Mouse (Mus musculus): Measurements from ENCODE around the gene 4930452B06Rik.
A peak's percentile ranks its signal among the peaks of the same experiment; 100 is the strongest.

4930452B06Rik gene

DNA sequence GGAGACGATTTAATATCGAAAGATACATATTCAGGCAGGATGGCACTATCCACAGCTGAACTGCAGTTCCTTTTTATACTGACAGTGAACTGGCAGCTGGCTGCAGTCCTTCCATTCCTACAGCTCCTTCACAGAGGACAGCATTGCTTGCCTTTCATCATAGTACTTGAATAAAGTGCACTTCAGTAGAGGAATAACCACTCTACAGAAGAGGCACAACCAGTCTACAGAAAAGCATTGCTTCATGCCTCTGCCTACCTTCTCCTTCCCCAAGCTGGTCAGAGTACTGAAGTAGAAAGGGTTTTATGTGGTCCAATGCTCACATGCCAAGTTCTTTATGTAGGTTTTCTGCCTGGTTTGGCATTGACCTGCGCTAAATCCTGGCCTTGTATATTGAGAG is 130.0 kb downstream of the 4930452B06Rik start:
- no peak for DNase-seq (ENCODE audit: low read depth, low spot score)

DNA sequence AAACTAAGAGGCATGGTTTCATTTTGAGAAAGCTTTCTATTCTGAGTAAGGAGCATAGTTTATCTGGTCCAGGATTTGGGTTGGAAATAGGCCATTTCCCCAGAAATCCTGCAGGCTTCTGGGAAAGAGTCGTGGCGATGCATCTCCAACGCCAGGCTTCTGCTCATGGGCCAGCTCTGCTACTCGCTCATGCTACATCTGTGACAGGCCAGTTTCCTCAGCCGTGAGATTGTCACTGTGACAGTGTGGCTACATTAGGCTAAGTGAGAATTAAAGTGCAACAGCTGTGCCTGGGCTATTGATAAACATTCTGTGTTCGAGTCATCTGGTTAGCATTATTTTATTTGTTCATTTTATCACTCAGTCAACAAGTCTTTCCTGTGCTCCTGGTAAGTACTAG is 140.8 kb downstream of the 4930452B06Rik start:
- no peak for DNase-seq (ENCODE audit: low read depth, low spot score)

DNA sequence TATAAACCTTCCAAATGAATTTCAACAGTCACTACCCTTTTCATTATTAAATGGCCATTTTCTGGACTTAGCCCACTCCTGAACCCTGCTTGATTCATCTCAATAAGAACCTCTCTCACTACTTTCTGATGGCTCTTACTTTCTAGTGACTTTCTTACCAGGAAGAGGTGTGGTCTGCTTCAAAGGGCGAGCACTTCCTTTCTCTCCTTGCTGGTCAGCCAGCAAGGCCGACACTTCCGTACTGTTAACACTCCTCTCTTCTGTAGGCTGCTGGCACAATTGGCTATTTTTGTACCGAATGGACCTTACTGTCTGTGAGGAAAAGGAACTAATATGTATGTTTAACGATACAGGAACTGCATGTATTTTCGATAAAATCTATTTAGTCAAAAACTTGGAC is 148.4 kb downstream of the 4930452B06Rik start:
- no peak for DNase-seq (ENCODE audit: low read depth, low spot score)

DNA sequence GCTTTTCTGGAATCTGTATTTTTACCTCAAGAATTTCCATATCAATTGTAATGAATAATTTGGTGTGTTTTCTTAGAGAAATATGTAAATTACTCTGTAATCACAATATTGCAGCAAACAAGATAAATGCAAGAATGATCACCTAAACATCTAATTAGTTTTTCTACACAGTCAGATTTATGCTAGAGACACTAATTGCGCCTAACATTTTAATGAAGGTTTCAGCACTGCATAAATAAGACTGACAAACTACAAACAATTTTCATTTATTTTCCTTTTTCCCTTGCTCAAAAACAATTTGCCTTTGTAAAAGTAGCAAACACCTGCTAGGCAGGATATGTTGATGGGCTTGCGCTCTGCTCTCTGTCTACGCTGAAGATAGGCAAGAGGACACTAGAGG is 152.0 kb downstream of the 4930452B06Rik start:
- DNase-seq (ENCODE audit: low read depth, low spot score) = no peak

DNA sequence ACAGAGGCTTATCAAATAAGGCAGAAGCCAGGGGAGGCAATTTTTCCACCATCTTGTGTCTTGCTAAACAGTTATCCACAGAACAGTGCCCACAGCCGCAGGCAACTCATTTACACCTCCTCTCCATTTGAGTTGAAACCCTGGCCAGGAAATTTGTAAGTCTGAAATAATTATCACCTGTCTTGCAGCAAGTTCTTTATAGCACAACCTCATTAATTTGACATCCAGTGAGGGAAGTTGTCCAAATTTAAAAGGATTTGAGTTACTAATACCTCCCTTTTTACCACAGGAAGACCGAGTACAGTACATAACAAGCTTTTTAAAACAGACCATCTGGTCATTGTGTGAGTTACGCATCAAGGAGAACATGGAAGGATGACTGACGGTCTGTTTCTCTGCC is 154.8 kb downstream of the 4930452B06Rik start:
- no peak for DNase-seq (ENCODE audit: low read depth, low spot score)

DNA sequence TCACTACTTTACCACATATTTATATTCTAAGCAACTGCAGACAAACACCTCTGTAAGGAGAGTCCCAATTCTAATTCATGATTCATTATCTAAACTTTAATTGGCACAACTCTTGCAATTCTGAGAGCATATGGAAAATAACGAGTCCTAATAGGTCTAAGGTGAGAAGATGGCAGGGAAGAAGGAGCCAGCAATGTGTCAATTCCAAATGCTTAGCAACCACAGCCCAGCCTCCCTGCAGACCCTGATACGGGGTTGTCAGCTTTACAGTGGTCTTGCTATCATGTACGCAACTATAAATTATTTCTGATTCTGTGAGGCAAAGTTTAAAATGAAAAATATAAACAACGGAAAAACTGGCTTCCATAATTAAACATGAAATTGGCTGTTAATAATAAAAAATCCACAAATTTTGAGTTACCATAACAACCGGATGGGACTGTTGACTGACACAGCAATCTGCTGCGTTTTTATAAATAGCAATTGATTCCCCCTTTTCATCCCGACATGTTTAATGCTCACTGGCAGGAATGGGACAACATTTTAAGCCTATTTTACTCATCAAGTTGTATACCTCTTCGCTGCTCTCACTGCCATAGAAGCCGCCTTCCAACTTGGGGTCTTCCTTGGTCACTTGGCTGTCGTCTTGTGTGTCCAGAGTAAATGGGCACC is 155.6 kb downstream of the 4930452B06Rik start:
- no peak for DNase-seq (ENCODE audit: low read depth, low spot score)

DNA sequence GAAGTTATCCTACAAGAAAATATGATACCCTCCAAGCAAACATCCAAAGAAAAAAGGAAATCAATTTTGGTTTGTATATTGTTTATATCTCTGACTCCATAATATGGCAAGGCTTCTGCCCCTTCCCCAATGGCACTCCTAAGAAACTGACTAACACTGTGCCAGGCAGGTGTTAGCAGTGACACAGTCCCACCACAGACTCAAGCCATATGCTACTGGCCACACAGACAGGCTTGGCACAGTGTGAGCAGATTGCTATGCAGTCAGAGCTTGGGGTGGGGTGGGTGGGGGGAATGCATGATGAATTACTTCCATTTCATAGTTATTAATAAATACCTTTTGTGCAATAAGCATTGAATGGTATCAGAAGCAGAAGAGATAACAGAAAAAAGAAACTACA is 157.4 kb downstream of the 4930452B06Rik start:
- DNase-seq (ENCODE audit: low read depth, low spot score) = no peak

DNA sequence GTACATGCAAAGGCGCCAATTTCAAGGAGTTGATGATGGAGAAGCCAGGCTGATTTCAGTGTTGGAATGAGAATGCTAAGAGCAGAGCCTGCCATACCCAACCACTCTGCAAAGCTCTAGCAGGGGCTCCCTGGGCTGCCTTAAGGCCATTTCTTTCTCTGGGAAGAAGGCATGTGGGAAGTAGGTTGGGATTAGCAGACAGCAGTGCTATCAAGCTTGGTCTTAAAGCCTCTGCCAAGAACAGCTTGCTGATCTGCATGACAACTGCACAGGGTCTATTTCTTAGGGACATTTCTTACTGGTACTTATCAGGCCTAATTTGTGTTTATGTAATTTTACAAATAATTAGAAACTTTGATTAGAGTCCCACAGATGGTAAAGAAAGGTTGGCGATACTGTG is 161.8 kb downstream of the 4930452B06Rik start:
- no peak for DNase-seq (ENCODE audit: low read depth, low spot score)

DNA sequence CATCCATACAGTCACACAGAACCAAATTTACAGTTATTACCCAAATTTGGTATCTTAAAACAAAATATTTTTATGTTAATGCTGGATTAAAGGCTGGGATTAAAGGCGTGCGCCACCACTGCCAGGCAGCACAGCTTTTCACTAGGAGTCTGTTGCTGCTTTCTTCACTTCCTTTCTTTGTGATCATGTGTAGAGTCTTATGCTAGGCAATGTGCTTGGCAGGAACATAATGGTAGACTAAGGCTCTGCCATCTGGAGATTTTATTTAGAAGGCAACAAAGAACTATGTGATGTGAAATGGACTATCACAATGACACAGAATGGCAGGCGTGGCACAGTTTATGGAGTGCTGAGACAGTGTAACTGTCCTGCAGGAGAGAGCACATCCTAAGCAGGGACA is 162.7 kb downstream of the 4930452B06Rik start:
- no peak for DNase-seq (ENCODE audit: low read depth, low spot score)

DNA sequence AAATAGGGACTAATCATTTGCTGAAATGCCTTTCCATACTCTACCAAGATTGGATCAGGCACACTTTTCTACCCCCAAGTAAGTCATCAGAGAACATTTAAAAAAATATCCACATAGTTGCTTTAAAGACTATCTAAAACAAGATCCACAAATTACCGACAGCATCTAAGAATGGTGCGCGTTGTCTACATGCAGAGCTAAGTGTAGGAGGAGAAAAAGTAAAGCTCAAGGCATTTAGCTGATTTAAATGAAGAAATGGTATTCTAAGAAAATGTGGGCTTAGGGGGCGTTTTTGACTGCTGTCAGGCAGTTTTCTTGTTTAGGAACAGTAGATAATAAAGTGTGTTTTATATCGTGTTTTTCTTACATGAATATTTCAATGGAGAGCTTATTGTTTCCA is 163.5 kb downstream of the 4930452B06Rik start:
- DNase-seq (ENCODE audit: low read depth, low spot score) = no peak

DNA sequence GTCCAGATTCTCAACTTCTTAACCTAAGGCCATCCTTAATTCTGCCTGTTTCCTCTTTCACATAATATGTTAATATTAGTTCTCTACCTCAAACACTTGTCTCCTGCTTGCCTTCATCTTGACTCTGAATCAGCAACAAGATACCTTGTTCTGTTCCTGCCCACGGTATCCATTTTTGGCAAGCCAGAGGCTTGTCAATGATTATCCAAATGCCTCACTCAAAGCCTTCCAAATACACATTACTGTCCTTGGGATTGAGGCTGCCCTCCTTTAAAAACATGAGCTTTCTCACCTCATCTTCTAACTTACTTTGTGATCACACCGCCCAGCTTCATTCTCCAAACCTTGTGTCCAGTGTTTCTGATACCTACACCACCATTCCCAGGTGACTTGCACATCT is 170.3 kb downstream of the 4930452B06Rik start:
- no peak for DNase-seq (ENCODE audit: low read depth, low spot score)

DNA sequence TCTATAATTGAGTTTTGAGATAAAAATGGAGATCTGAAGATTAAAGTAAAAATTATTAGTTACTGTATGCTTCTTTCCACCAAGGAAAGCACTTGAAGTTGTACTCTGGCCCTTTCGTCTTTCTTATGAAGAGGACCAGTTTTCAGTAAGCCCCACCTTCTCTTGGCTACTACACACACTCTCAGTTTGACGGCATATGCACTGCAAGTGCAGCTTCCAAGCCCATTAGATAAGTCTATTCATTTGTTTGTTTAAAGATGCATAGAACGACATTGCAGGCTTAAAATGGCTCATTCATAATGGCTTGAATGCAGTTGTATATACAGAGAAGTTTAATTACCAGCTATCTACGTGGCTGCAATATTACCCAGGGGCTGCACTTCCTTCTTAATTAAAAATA is 171.1 kb downstream of the 4930452B06Rik start:
- no peak for DNase-seq (ENCODE audit: low read depth, low spot score)

DNA sequence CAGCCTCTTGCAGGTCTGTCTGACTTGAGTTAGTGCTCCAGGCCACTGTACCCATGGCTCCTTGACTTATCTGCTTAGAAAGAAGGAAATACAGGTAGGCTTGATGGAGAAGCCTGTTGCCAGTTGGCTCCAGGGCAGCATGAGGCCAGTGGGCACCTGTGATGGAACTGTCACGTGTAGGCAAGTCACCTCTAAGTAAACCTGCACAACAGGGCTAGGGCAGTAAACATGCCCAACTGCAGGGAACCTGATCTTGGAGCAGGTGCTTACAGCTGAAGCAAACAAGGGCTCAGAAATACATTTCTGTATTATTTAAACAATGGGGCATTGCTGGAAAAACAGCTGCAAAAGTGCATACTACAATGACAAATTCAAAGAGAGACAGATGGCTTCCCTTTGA is 171.8 kb downstream of the 4930452B06Rik start:
- DNase-seq (ENCODE audit: low read depth, low spot score) = no peak

DNA sequence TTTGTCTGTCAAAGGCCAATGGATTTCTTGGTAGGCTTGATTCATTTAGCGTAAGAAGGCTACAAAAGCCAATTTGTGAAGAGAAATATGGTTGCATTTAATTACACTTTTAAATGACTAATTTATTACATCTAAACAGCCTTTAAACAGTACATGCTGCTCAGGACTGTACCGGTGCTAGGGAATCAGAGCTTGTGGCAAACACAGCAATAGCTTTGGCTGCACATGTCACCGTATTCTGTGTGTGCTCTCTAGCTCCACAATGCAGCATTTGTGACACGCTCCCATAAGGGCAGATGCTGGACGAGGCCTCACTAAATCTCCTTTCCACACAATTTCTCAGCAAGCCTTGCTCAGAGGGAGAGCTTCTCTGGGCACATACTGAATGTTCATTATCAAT is 187.9 kb downstream of the 4930452B06Rik start:
- no peak for DNase-seq (ENCODE audit: low read depth, low spot score)

DNA sequence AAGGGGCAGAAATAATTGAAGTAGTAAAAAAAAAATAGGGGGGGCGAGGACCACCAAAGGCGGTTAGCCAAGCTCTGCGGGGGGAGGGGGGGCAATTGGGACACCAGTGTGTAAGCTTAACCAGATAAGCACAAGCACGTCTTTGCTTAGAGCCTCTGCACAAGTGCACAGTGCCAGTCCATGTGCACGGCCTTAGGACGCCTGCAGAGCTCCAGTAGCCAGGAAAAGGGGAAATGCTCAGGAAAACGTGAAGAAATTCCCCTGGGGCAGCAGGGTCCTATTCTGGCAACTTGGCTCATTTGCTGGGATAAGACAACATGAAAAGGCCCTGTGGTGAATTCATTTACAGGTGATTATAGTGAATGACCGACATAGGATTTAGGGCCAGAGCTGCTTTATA is 188.7 kb downstream of the 4930452B06Rik start:
- DNase-seq (ENCODE audit: low read depth, low spot score) = no peak

DNA sequence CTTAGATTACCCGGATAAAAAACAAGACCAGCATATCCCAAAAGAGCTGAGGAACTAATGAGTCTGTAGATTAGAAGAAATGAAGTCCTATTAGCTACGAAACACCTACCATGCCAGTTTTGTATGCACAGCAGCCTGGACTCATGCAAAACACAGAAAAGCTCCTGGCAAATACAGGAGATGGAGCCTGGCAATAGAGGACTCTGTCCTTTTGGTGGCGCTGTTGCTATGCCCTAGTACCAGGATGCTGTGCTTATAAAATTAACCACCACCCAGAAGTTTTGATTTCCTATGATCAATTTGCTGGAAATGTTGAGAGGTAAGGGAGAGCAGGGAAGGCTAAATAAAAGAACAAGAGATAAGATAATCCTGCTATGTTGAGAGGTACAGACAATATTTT is 189.4 kb downstream of the 4930452B06Rik start:
- peak; percentile 14 for DNase-seq (ENCODE audit: low read depth, low spot score)

DNA sequence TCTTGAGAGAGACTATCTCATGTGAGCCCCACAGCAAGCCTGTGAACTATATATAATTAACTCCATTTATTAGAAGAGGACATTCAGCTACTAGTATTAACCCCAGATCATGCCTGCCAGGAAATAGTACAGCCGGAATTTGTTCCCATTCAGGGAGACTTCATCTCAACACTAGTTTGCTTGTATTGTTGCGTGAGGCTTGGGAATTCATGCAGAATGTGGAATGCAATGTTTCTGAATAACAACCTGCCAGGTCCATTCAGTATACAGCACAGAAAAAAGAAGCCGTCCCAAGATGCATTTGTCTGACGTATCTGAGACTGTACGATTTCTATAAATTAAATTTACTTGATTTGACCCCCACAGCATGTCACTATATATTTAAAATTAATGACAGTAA is 190.2 kb downstream of the 4930452B06Rik start:
- no peak for DNase-seq (ENCODE audit: low read depth, low spot score)

DNA sequence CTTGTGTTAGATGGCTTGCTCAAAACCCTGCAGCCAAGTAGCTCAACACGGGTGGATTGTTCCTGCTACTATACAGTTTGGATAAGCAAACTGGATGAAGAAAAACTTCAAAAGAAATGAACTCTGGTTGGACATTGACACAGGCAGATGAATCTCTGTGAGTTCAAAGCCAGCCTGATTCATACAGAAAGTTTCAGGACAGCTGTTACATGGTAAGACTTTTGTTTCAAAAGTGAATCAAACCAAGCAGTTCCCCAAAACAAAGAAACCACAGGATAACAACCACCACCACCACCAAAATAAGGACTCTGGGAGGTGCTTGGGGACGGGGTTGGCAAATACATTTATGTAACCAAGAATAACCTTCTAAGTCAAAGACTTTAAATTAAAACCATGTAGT is 193.2 kb downstream of the 4930452B06Rik start:
- no peak for DNase-seq (ENCODE audit: low read depth, low spot score)

DNA sequence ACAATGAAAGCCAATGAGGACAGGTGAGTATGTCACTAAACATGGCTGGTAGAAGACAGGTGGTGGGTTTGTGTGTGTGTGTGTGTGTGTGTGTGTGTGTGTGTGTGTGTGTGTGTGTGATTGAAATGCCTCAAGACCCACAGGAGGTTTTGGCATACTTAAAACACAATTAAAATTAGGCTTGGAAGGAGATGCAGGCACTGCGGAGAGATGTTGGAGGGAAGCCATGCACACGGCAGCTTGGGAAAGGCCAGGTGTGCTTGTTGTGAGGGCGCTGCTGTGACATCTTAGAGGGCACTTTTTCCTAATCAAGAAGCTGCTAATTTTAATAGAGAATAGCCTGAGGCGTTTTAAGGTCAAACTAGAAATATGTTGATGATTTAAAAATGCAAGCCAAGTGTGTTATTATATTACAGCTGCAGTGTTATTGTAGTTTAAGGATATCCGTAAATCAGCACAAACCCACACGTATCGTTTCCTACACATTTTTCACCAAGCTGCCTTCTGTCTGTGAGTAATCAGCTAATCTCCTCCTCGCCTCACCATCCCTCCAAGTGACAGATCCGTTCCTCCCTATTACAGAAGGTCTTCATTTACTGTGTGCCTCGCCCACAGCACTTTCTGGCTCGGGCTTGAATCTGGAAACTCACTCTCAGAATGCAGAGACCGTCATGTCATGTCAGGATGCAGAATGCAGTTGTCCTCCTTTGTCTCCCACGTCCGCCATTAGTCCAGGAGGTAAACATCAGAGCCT is 201.5 kb downstream of the 4930452B06Rik start:
- DNase-seq (ENCODE audit: low read depth, low spot score) = no peak

DNA sequence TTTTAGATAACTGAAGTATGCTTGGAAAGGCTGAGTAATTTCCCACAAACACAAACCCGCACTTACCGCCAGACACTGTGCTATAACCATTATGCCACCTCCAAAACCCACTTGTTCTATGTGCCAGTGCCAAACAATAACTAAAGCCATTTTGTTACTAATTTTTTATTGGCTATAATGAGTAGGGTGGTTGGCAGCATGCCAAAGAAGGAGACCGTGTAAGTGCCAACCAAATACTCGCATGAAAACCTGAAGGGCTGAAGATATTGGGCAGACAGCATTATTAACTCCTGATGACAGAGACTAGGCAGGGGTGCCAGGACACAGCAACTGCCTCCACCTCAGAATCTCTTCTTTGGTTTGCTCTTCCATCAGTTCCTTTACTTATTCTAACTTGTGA is 203.1 kb downstream of the 4930452B06Rik start:
- no peak for DNase-seq (ENCODE audit: low read depth, low spot score)

DNA sequence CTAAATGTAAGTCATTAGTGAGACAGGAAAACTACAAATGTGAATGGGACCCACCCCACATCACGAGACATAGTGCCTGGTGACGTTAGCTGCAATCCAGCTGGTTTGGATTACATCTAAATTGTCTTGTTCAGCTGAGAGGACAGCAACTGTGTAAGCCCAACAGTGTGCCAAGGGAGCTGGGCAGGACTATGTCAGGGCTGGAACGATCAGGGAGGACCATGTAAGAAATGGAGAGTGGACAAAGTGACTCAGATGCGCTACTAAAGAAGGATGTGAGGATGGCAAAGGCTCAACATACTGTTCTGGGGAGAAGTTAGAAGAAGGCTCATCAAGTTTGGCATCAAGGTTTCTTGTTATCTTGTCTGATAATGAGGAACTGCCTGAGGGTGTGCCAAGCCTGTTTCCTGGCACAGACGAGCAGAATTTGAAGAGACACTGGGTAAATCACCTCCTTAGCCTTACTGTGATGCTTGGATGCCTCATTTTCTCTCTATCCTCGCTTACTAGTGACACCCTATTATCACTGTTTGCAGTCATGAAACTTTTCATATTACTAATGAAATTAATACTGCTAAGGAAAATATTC is 203.6 kb downstream of the 4930452B06Rik start:
- no peak for DNase-seq (ENCODE audit: low read depth, low spot score)

DNA sequence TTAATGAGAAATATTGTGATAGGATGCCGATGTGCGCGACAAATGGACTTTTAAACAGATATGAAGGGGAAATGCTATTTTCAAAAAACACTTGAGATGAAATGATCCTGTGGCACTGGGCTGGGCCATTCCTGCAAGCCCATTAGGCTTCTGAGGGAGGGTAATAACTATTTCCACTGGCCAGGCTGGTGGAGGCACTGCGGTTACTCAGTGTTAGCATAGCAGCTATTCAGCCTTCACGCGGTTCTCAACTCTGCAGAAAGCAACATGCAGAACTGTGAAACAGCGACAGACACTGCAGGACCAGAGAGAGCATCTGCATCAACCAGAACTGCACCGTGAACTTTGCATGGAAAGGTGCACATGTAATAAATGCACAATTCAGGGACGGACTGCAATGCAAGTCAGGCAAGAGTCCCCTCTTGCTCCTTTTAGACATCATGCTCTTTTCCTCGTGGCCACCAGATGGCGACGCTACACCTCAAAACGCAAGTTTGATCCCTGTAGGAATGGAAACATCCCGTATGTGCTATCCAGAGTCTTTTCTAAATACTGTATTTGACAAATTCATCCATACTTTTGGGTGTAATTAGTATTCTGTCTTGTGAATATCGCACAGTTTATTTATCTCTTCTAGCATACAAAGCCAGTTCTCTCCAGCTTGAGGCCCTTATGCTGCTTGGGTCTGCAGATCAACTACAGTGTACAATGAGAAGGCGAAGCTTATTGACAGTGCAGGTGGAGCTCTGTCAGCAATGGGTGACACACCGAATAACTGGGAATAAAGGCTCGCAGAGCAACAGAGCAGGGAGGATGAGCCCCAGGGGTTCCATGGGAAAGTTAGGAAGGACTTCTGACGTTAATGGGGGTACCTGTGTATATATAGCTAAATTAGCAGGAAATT is 205.6 kb downstream of the 4930452B06Rik start:
- peak; percentile 72 for DNase-seq (ENCODE audit: low read depth, low spot score)
